Mouse (Mus musculus) 416B (cell line): ENCODE results near the gene Wdtc1.

Source experiments
- DNase-seq: peaks from one replicate; pipeline ENCODE4 v3.0.0; 2011; ENCODE audit warnings: low read depth

Wdtc1 gene

DNA sequence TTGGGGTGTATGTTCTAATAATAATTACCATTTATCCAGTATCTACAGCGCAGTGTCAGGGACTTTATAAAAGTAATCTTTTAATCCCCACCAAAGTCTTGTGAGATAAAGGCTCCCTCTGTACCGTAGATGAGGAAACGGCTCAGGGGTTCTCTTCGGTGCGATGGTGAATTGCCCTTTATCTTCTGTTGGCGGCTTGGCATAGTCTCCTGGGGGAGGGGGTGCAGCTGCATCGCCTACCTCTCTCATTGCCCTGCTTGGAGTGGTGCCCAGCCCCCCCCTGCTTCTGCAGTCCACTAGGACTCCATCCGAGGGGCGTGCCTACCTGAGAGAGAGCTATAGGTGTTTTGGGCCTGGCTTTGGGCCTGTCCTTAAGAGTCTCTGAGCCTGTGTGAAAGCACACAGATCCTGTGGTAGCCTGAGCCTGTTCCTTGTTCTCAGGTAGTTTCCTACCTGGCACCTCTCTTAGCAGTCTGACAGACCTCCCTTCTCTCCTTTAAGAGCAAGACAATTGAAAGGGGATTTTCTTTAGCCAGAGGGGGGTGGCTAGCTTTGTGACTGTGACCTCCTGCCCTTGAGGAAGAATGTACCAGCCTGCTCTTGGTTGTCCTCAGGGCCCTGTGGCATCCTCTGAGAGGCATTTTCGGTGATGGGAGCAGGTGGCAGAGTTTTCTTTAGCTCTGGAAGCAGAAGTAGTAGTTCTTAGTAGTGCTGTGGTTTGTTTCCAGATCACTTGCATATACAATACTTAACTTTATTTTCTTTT is 22.7 kb upstream of the Wdtc1 start:
- DNase-seq, result no peak

DNA sequence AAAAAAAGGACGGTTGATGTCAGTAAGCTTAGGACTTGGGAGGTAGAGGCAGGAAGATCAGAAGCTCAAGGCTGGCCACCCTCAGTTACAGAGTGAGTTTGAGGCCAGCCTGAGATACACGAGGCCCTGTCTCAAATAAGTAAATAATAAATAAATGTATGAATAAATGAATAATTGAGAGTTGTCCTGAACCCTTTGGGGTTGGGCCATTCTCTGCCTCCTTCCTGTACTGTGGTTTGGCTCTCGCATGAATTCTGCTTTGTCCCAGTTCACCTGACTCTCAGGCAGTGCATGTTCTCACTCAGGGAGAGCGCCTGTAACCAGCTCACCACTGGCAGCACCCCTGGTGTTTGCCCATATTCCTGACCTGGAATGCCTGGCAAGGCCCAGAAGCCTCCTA is 20.7 kb upstream of the Wdtc1 start:
- no peak for DNase-seq

DNA sequence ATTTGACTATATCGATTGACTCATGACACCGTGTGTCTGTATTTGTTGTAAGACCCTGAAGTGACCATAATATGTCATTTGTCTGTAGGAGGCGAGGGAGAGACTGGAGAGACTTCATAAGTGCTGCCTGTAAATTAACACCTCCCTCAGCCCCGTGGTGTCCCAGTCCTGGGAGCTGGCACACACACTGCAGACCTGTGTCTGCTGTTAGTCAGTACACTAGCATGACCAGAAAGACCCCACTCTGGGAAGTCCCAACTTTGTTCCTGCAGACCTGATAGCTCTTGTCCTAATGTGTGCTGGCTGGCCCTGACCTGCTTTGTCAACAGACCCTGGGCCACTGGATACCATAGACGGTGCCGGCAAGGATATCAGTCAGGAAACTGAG is 19.0 kb upstream of the Wdtc1 start:
- DNase-seq, result peak; percentile 38

DNA sequence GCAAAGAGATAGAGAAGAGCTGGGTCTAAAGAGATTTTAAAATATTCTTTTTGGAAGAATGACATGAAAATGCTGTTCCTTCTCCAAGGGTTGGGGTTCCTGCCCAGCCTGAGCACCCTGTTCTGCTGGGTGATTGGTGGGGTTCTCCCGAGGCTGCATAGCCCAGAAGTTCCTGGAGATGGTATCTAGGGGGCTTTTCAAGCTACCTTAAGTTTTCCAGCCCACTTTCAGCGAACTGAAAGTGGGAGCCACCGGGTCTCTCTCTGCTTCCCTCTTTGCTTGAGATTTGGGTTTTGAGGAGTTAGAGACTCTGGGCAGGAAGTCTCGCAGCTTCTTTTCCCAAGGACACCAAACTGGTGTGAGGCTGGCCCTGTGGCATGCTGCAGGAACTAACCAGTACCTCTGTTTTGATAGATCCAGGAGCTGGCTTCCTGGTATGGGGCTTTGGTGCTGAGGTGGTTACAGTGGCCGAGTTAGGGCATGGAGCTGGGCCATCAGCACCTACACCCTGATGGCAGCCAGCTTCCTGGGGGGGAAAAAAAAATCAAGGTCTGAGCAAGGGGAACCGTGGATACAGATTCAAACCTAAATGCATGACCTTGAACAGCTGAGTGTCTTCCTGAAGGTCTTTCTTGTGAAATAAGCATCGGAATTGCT is 18.5 kb upstream of the Wdtc1 start:
- DNase-seq, result peak; percentile 35

DNA sequence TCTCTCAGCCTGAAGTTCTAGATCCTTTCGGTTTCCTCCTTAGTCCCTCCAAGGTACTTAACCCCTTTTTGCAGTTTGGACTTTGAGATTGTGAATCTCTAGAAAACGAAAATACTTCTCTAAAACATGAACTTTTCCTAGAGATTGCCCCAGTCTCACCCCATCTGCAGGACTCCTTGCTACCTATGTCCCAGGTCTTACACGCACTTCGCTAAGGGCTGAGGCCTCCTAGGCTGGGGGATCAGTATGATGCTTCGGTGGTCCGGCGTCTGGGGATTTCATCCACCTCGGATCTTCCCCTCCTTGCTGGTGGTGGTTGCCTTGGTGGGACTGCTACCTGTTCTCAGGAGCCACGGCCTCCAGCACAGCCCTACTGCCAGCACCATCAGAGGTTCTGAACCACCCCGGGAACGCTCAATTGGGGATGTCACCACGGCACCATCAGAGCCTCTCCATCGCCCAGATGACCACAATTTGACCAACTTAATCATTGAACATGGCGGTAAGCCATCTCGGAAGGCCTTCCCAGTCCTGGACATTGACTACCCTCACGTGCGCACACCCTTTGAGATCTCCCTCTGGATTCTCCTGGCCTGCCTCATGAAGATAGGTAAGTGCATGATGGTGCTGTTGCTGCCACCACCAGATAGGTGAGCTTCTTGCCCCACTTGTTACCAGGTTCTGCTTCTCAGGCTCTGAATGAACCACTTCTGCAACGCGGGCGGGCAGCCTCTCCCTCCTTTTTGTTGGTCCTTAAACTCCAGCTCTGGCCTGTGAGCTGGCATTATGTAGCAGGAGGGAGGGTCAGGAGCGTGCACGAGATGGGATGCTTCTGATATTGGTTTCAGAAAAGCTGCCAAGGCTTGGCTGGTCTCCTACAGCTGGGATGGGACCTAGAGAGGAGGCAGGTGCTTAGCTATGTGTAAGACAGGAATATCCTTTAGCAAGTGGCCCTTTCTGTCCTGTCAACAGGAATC is 17.3 kb upstream of the Wdtc1 start:
- peak; percentile 36 for DNase-seq

DNA sequence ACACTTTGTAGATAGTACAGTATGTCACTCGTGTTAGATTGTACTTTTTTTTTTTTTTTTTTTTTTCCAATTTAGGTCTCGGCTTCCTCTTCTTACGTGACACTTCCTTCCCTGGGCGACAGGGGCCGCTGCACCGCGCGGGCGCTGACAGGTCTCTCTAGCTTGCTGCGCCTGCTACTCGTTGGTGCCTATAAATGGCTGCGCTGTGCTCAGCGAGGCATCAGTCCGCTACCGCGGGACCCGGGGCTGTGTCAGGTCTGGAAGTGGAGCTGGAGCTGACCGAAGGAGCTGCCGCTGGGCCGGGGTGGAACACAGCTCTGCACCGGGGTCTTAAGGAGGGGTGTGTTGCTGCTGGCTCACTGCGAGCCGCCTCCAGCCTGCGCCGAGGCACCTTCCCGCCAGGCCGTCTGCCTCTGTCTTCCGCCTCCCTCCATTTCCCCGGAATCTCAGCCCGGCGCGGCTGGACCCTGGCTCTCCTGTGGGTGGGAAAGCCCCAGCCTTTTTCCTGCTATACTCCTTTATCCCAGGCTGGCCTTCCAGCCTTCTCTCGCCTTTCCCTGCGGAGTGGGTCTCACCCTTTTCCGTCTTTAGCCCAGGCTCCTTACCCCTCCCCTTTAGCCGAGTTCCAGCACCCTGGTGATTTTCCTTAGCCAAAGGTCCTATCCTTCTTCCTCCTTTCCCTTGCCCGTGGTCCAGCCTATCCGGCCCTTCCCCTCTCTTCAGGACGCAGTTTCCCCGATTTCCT is 16.4 kb upstream of the Wdtc1 start, which contains the start of gene Slc9a1:
Slc9a1 (plus strand) TSS at position 154 of the 745 bp plus-strand sequence.
- peak; percentile 95 for DNase-seq

DNA sequence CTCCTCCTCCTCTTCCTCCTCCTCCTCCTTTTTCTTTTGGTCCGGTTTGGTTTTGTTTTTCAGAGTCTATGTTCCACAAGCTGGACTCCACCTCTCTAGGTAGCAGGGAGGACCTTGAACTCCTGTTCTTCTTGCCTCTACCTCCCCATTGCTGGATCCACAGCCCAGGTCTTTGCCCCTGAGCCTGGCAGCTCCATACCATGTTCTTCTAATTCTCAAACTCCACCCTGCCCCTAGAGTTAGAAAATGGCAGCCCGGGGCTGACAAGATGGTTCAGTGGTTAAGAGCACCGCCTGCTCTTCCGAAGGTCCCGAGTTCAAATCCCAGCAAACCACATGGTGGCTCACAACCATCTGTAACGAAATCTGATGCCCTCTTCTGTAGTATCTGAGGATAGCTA is 1.4 kb upstream of the Wdtc1 start:
- no peak for DNase-seq

DNA sequence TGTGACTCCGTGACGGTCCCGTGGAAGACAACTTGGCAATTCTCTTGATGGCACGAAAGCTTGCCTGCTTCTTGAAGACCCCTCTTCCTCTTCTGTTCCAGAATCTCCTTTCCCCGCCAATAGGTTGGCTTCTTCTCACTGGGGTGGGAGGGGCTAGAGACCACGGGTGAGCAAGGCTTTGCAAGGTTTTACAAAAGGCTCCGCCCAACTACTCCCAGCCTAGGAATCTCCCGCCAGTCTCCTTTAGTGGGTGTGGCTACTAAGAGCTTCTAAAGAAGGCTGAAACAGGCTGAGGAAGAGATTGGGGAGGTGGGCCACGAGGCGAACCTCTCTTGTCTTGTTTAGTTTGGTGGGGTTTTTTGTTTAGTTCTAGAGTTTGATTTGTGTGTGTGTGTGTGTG is 484 bp downstream of the Wdtc1 start:
- no peak for DNase-seq

DNA sequence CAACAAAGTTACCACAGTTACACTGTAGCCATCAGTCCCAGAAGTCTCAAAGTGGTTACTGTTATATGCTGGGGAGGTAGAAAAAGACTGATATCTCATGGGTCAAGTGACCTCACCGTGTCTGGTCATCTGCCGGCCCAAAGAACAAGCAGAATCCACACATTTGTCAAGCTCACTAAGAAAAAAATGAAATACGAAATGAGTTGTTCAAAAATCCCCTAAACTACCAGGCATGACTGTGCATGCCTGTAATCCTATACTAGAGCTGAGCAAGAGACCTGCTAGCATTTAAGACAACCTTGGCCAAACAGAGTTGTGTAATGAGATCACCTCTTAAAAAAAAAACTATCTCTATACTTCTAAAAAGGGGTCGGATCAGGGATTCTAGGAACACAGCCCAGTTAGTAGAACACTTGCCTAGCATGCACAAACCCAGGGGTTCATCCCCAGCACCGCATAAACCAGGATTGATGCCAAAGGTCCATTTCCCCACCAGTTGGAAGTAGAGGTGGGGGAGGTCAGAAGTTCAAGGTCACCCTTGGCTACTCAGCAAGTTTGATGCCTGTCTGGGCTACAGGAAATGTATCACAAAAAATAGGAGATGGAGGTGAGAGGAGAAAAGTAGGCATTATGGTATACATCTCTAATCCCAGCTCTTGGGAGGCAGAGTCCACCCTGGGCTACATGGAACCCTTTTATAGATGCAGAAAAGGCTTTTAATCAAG is 5.1 kb downstream of the Wdtc1 start:
- DNase-seq, result no peak

DNA sequence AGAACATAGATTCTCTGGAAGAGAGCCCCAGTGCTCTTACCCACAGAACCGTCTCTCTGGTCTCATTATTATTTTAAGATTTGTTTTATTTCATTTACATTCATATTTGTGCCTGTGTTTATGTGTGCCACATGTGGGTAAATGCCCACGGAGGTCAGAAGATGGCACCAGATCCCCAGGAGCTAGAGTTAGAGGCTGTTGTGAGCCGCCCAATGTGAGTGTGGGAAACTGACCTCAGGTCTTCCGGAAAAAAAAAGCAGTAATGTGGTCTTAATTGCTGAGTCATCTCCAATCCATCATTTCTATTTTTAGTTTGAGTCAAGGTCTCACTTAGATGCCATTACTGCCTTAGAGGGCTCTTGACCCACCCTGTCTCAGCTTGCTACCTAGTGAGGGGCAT is 5.7 kb downstream of the Wdtc1 start:
- peak; percentile 92 for DNase-seq

DNA sequence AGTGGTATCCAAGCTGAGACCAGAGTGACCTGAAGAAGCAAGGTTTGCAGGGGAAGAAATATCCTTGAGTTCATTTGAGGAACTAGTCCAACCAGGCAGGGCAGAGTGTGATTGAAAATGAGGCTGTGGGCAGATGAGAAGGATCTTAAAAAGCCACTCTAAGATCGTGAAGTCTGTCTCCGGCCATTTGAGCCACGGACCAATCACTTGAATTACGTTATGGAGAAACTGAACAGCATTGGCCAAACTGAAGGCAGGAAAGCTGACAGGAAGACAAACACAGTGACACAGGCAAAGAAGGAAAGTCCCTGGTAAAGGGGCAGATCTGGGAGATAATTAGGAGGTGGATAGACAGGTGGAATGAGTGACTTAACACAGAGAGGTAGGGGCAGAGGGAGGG is 6.7 kb downstream of the Wdtc1 start:
- DNase-seq, result peak; percentile 90

DNA sequence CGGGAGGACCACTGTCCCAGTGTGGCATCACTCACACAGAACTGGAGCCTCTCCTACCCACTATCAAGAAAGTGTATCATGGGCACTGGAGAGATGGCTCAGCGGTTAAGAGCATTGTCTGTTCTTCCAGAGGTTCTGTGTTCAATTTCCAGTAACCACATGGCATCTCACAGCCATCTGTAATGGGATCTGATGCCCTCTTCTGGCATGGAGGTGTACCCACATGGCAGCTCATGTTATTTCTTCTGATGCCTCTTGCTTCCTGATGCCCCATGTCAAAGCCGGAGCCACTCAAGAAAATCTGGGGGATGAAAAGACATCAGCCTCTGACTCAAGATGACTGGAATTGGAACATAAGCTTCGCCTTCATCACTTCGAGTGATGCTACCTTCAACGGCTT is 7.6 kb downstream of the Wdtc1 start:
- DNase-seq, result peak; percentile 72

DNA sequence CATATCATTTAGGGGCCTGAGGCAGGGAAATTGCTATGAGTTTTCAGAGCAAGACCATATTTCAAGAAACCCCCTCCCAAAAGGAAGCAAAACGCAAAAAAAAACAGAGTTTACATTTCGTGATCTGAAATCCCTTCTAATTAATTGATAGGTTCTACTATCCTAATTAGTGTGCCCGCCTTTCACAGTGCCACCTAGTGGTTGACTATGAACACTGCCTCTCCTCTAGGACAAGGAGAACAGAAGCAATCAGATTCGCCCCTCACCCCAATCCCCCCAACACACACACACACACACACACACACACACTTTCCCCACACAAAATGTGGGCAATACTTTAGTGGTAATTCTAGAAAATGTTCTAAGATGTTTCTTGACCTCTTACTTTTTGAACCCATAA is 9.2 kb downstream of the Wdtc1 start:
- peak; percentile 54 for DNase-seq

DNA sequence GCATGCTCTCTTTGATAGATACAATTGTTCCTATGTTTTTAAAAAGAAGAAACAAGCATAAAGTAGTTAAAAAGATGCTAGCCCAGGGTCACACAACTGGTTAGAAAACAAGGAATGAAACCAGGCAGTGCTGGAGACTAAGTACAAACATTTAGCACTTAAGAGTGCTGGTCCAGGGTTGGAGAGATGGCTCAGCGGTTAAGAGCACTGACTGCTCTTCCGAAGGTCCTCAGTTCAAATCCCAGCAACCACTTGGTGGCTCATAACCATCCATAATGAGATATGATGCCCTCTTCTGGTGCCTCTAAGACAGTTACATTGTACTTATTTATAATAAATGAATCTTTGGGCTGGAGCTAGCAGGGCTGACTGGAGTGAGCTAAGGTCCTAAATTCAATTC is 13.1 kb downstream of the Wdtc1 start:
- DNase-seq, result peak; percentile 45

DNA sequence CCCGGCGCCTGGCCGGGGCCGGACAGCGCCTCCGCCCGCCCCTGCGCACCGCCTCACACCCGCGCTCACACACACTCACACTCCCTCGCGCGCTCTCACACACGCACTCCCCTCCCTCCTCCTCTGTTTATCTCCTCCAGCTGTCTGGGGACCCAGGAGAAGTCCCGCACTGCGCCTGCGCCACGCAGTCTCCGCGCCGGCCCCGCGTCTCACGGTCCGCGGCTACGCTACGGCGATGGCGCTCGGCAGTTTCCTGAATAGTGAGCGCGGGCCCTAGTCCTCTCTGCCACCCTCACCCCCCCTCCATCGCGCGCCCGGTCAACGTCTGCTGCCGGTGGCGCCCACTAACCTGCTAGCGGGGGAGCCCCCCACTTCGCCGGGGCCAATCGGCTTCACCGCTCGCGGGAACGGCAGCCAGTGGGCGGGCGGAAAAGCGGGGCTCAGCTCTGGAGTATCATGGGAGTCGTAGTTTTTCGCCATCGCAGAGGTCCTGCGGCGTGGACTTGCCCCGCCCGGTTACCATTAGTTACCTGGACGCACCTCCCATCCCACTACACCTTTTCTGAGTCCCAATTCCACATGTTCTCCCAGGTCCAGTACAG is 14.0 kb downstream of the Wdtc1 start:
- DNase-seq, result peak; percentile 93

DNA sequence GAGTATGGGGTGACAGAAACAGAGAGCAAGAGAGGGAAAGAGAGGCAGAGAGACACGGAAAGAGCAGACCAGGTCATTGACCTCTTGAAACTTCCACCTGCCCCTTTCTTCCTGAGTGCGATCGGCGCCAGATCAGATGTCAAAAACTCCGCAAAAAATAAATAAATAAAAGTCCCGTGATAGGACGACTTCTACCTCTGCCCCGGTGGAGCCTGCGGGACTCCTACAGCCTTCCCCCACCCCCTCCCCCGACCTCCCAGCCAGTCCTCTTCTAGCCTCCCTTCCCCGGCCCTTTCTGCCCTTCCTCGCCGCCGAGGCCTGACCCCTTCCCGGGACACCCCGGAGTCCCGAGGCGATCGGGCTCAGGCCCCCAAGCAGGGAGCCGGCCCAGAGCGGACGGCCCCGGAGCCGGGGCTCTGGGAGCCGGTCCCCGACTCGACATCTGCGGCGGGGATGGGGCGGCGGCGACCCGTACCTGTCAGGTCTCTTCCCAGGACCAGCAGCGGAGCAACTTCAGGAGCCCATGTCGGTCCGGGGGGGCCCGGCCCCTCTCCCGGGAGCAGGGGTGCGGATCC is 14.7 kb downstream of the Wdtc1 start:
- peak; percentile 41 for DNase-seq

DNA sequence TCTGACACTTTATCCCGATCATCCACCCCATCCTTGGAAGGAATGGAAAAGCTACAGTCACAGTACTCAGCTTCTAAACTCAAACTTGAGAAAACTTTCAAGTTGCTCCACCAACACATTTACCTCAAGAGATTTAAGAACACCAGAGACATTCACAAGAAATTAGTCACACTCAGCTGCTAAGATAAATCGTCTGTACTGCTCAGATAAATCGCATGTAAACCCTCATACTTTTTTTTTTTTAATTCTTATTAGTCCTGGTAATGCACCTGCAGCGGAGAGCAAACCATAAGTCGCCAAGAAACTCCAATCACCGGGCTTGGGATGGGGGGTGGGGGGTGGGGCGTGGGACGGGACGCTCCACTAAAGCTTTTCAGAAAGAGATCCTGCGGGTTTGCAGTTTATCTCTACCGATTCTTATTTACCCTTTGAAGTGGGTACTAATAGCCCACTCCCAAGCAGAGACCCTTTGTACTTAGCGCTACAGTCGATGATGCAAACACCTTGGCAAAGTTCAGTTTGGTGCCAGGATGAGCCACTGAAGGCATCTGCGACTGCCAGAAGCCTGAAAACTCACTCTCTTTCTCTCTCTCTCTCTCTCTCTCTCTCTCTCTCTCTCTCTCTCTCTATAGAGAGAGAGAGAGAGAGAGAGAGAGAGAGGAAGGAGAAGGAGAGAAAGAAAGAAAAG is 15.3 kb downstream of the Wdtc1 start:
- DNase-seq, result no peak

DNA sequence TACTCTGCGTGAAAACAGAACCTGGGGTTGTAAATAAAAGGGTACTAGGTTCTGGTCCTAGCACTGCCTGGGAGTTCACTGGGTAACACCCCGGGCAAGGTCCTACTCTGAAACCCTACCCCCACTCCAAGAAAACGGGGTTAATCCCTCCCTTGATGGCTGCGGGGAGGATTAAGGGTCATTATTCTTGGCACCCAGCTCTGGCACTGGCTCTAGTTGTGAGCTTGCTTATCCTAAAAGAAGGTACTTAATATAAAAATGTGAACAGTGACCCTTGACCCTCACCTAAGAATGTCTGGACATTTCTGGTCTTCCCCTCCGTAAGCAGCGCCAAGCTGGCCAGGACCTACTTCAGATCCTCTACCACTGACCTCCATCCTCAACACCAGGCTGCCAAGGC is 20.0 kb downstream of the Wdtc1 start:
- DNase-seq, result no peak

DNA sequence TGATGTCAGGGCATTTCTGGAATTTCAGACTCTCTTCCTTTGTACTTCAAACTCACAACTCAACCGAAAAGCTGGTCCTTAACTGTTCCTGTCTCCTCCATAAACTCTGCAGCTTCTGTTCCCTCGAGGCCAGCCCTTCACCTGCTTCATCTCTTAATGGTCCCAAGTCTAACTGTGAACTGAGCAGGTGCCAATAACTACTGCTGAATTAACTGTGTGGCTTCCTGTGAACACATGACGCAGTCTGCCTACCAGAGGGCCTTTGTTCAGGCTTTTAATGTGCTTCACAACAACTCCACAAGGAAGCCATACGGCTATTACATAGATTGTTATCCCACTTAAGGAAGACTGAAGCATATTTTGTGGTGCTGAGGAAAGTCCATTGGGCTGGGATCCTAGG is 23.0 kb downstream of the Wdtc1 start:
- no peak for DNase-seq

DNA sequence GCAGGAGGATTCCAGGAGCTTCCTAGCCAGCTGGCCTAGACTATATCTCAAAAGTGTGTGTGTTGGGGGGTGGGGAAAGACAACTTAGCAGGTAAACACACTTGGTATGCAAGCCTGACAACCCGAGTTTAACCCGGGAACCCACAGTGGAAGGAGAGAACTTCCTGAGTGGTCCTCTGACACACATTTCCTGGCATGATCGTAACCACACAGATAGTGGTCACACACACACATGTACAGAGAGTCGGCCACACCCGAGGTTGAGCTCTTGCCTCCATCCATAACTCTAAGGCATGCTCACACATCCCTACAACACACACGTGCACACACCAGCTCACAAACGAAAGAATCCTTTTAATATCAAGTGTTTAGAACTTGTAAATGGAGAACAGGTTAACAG is 25.2 kb downstream of the Wdtc1 start:
- DNase-seq, result peak; percentile 67
